Mouse (Mus musculus): ENCODE measurements at regions not wholly inside any gene's neighbourhood (a gene's known extent, or its start where the extent isn't known, plus 50 kb on each side); places are given as distances from the start of the nearest gene placed in this dataset.

GRCm38 (mm10) chr2:45777466-45777865 lies 660.3 kb upstream of the Zeb2 start:
- Histone ChIP-seq H3K4me3 (ENCODE audit: extremely low read depth, insufficient read depth, insufficient read length) (no peak overlapping the region), H3K27me3 (ENCODE audit: control insufficient read depth, insufficient read depth, low read length) (no peaks in the 10 kb centered on the region), H3K27ac (ENCODE audit: insufficient read depth, low read length) (no peak overlapping the region), H3K4me1 (ENCODE audit: control insufficient read depth, insufficient read depth, insufficient read length) (no peaks in the 10 kb centered on the region), H3K36me3 (ENCODE audit: control insufficient read depth, insufficient read depth, low read length) (no peaks in the 10 kb centered on the region)
- DNase-seq (ENCODE audit: low read depth in 1 of 2, low spot score in 2 of 2) = no peak
- TF ChIP-seq POLR2A (IDR thresholded peaks at IDR 0.05; ENCODE audit: low read depth, low read length) (no peak), CTCF (IDR thresholded peaks at IDR 0.05; ENCODE audit: extremely low read depth, insufficient read depth, insufficient read length, insufficient replicate concordance) (no peak)
- 91% methylated on average over 7 of the region's 7 CpGs for WGBS

- Histone ChIP-seq H3K36me3 (ENCODE audit: control insufficient read depth, insufficient read depth, low read length) (no peaks in the 10 kb centered on the region), H3K4me3 (ENCODE audit: extremely low read depth, insufficient read depth, insufficient read length) (no peak overlapping the region), H3K27me3 (ENCODE audit: control insufficient read depth, insufficient read depth, low read length) (no peaks in the 10 kb centered on the region), H3K4me1 (ENCODE audit: control insufficient read depth, insufficient read depth, insufficient read length) (no peaks in the 10 kb centered on the region), H3K27ac (ENCODE audit: insufficient read depth, low read length) (no peak overlapping the region)
- TF ChIP-seq POLR2A (IDR thresholded peaks at IDR 0.05; ENCODE audit: low read depth, low read length) (no peak), CTCF (IDR thresholded peaks at IDR 0.05; ENCODE audit: extremely low read depth, insufficient read depth, insufficient read length, insufficient replicate concordance) (no peak)
- WGBS = 95% methylated on average over 17 of the region's 17 CpGs
- DNase-seq (ENCODE audit: low read depth in 1 of 2, low spot score in 2 of 2) = no peak
Observed at GRCm38 (mm10) chr2:45776485-45777135, 659.4 kb upstream of the Zeb2 start.

DNA sequence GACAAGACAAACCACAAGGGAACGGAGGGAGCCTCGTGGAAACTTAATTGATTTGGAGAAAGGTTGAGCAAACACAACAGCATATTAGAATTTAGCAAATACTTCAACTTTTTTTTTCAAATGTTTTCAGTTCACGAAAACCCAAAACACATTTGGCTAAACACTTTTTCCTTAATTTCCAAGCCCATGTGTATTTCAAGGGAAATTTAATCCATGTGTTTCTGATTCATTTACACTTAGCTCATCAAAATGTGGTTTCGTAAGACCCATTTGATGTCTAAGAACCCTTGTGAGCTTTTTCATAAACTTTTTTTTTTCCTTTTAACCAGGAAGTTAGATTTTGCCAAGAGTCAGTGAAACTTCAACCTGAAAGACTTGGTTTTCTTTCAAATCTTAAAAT lies 658.5 kb upstream of the Zeb2 start:
- TF ChIP-seq POLR2A (IDR thresholded peaks at IDR 0.05; ENCODE audit: low read depth, low read length) (no peak), CTCF (IDR thresholded peaks at IDR 0.05; ENCODE audit: extremely low read depth, insufficient read depth, insufficient read length, insufficient replicate concordance) (no peak)
- Histone ChIP-seq H3K4me3 (ENCODE audit: extremely low read depth, insufficient read depth, insufficient read length) (no peak overlapping the region), H3K4me1 (ENCODE audit: control insufficient read depth, insufficient read depth, insufficient read length) (no peaks in the 10 kb centered on the region), H3K27ac (ENCODE audit: insufficient read depth, low read length) (no peak overlapping the region), H3K36me3 (ENCODE audit: control insufficient read depth, insufficient read depth, low read length) (no peaks in the 10 kb centered on the region), H3K27me3 (ENCODE audit: control insufficient read depth, insufficient read depth, low read length) (no peaks in the 10 kb centered on the region)
- 87% methylated on average over 4 of the region's 4 CpGs for WGBS
- no peak for DNase-seq (ENCODE audit: low read depth in 1 of 2, low spot score in 2 of 2)

DNA sequence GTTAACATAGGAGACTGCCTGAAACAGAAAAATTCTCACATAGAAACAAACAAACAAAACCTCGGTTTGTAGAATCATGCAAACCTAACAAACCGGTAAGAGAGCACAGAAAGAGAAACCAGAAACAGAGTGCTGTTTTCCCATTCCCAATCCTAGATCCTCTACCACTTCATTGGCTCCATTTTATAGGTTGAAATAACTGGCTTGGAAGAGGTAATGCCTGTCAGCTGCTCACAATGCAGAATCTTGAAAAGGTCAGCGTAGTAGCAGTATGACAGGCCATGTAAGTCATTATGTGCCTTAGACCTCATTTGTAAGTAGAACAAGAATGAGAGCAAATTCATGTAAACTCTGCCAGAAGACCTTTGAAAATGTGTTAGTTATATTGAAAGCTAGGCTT lies 657.2 kb upstream of the Zeb2 start:
- no peak for DNase-seq (ENCODE audit: low read depth in 1 of 2, low spot score in 2 of 2)
- Histone ChIP-seq H3K27me3 (ENCODE audit: control insufficient read depth, insufficient read depth, low read length) (no peaks in the 10 kb centered on the region), H3K36me3 (ENCODE audit: control insufficient read depth, insufficient read depth, low read length) (no peaks in the 10 kb centered on the region), H3K27ac (ENCODE audit: insufficient read depth, low read length) (no peak overlapping the region), H3K4me3 (ENCODE audit: extremely low read depth, insufficient read depth, insufficient read length) (no peak overlapping the region), H3K4me1 (ENCODE audit: control insufficient read depth, insufficient read depth, insufficient read length) (no peaks in the 10 kb centered on the region)
- TF ChIP-seq POLR2A (IDR thresholded peaks at IDR 0.05; ENCODE audit: low read depth, low read length) (no peak), CTCF (IDR thresholded peaks at IDR 0.05; ENCODE audit: extremely low read depth, insufficient read depth, insufficient read length, insufficient replicate concordance) (no peak)
- WGBS = 95% methylated on average over 3 of the region's 3 CpGs

DNA sequence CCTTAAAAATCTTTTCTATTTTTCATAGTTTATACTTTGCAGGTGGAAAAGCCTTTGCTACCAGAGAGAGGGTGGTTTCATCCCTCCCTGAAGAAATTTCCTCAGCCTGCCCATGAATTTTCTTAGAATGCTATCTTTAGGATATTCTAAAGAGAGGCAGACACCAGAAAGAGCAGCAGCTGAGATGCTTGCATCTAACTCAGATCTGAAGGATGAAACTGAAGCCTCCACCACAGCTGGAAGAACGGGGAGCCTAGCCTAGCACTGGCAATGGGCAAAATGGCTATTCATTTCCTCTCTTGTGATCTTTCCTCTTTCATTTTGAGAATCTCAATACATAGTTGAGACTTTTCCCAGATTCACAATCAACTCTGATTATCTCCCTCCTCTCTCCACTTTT lies 640.0 kb upstream of the Zeb2 start:
- Histone ChIP-seq H3K4me3 (ENCODE audit: extremely low read depth, insufficient read depth, insufficient read length) (no peak overlapping the region), H3K27ac (ENCODE audit: insufficient read depth, low read length) (no peak overlapping the region), H3K36me3 (ENCODE audit: control insufficient read depth, insufficient read depth, low read length) (no peaks in the 10 kb centered on the region), H3K4me1 (ENCODE audit: control insufficient read depth, insufficient read depth, insufficient read length) (no peaks in the 10 kb centered on the region), H3K27me3 (ENCODE audit: control insufficient read depth, insufficient read depth, low read length) (no peaks in the 10 kb centered on the region)
- 70% methylated on average over 1 of the region's 1 CpGs for WGBS
- DNase-seq (ENCODE audit: low read depth in 1 of 2, low spot score in 2 of 2) = no peak
- TF ChIP-seq CTCF (IDR thresholded peaks at IDR 0.05; ENCODE audit: extremely low read depth, insufficient read depth, insufficient read length, insufficient replicate concordance) (no peak), POLR2A (IDR thresholded peaks at IDR 0.05; ENCODE audit: low read depth, low read length) (no peak)

DNA sequence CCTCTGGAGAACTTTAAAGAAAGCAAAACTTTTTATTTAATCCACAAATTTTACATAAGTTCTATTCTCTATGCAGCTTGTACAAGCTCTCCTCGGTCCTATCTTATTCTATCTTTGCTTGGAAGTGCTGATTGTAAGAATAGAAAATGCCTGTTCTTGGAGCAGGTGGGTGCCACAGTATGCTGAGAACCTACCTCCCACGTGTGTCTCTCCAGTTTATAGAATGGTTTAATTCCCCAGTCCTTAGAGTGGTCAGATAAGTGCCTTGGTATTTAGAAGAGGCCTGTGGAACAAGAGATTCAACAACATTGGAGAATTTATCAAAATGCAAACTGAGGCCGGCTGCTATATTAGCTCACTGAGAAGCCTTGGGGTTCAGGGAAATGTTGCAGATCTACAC lies 639.2 kb upstream of the Zeb2 start:
- H3K27ac ChIP-seq (ENCODE audit: insufficient read depth, low read length) = no peak overlapping the region
- no peak for TF ChIP-seq POLR2A (IDR thresholded peaks at IDR 0.05; ENCODE audit: low read depth, low read length)
- TF ChIP-seq CTCF (IDR thresholded peaks at IDR 0.05; ENCODE audit: extremely low read depth, insufficient read depth, insufficient read length, insufficient replicate concordance) = no peak
- H3K27me3 ChIP-seq (ENCODE audit: control insufficient read depth, insufficient read depth, low read length) = no peaks in the 10 kb centered on the region
- no peak overlapping the region for H3K4me3 ChIP-seq (ENCODE audit: extremely low read depth, insufficient read depth, insufficient read length)
- no peak for DNase-seq (ENCODE audit: low read depth in 1 of 2, low spot score in 2 of 2)
- H3K36me3 ChIP-seq (ENCODE audit: control insufficient read depth, insufficient read depth, low read length) = no peaks in the 10 kb centered on the region
- H3K4me1 ChIP-seq (ENCODE audit: control insufficient read depth, insufficient read depth, insufficient read length) = no peaks in the 10 kb centered on the region
- 85% methylated on average over 3 of the region's 3 CpGs for WGBS

DNA sequence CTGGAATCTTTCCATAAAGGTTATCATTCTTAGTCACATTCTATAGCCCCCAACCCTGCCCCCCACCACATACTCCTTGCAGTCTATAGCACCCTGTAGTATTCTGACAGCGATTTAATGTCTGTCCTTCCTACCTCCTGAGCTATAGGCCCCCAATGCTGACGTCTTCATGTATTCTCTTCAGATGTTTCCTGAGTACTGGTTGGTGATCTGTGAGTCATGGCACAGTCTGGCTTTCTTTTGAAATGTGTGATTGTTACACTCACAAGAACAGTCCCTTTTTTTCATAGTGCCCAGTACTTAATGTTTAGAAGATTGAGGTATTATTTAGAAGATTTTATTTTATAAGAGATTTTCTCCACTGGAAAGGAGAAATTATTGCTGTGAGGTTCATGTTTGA lies 634.6 kb upstream of the Zeb2 start:
- no peak for DNase-seq (ENCODE audit: low read depth in 1 of 2, low spot score in 2 of 2)
- 73% methylated on average over 2 of the region's 2 CpGs for whole genome bisulfite sequencing

More for the DNA sequence above, 634.6 kb upstream of the Zeb2 start:
- H3K27ac ChIP-seq (ENCODE audit: insufficient read depth, low read length) = no peak overlapping the region
- H3K36me3 ChIP-seq (ENCODE audit: control insufficient read depth, insufficient read depth, low read length) = no peaks in the 10 kb centered on the region
- TF ChIP-seq POLR2A (IDR thresholded peaks at IDR 0.05; ENCODE audit: low read depth, low read length) (no peak), CTCF (IDR thresholded peaks at IDR 0.05; ENCODE audit: extremely low read depth, insufficient read depth, insufficient read length, insufficient replicate concordance) (no peak)
- no peak overlapping the region for H3K4me3 ChIP-seq (ENCODE audit: extremely low read depth, insufficient read depth, insufficient read length)
- no peaks in the 10 kb centered on the region for H3K27me3 ChIP-seq (ENCODE audit: control insufficient read depth, insufficient read depth, low read length)
- H3K4me1 ChIP-seq (ENCODE audit: control insufficient read depth, insufficient read depth, insufficient read length) = no peaks in the 10 kb centered on the region
